ENCODE assay signal across 12 mouse cellular contexts in genomic region chr11:61652216-61652615, GRCm38 (mm10). TPM values are rescaled to one million over a fixed set of nuclear protein-coding genes. Genes with fewer than 3 reads are reported as not detected.
"Had no signal": no experiment of that assay in that cellular context is flagged by ENCODE, and none has a peak within 500 bp of the region (broad histone marks: within the 10 kb centered on the region; RNA-seq: fewer than 3 reads in every experiment).

No protein-coding gene starts in this region.

- H3K4me1 ChIP-seq: limb, embryonic 12.5 days; liver, embryonic 15.5 days; midbrain, embryonic 12.5 days; neural tube, embryonic 13.5 days had no signal

- H3K4me3 ChIP-seq: limb, embryonic 12.5 days; liver, embryonic 15.5 days; midbrain, embryonic 12.5 days; neural tube, embryonic 13.5 days had no signal

- H3K27ac ChIP-seq: limb, embryonic 12.5 days; liver, embryonic 15.5 days; midbrain, embryonic 12.5 days had no signal

- H3K36me3 ChIP-seq: limb, embryonic 12.5 days; liver, embryonic 15.5 days; midbrain, embryonic 12.5 days; neural tube, embryonic 13.5 days had no signal

- H3K9me3 ChIP-seq: limb, embryonic 12.5 days; liver, embryonic 15.5 days; midbrain, embryonic 12.5 days; neural tube, embryonic 13.5 days had no signal

- H3K4me2 ChIP-seq: limb, embryonic 12.5 days; midbrain, embryonic 12.5 days; neural tube, embryonic 13.5 days had no signal

- H3K27me3 ChIP-seq: limb, embryonic 12.5 days; neural tube, embryonic 13.5 days had no signal

- DNase-seq: kidney, postnatal 4 days; retina, postnatal 1 day; right cerebral cortex, postnatal 4 days; thymus, adult 18-20 months had no signal

- ATAC-seq: midbrain, embryonic 16.5 days had no signal

- H3K9ac ChIP-seq: limb, embryonic 12.5 days; liver, embryonic 15.5 days; midbrain, embryonic 12.5 days; neural tube, embryonic 13.5 days had no signal

RNA-seq across cellular contexts. Expression of gene Fam83g, which starts 31.7 kb away (rescaled TPM):
- total RNA-seq: layer of hippocampus, adult 2 months; layer of hippocampus, postnatal 10 days; megakaryocyte progenitor cell, adult 5-6 weeks had no signal
